Mouse (Mus musculus) gastrocnemius, postnatal 25 days (tissue): ENCODE measurements around the gene Cpsf7. TPM values are rescaled to one million over a fixed set of nuclear protein-coding genes. Genes with fewer than 3 reads are reported as not detected.
"Not testable (repeated sequence)": the region's sequence is repeated elsewhere in the genome, so short reads cannot be mapped to it uniquely, and the experiment has no call there.

Experiments used
- DNase-seq: peaks from one replicate; pipeline ENCODE4 v3.0.0; 2022
- long read RNA-seq, 2 experiments: library from polyadenylated mRNA; stranded (forward); transcript quantifications; one replicate each; pipeline ENCODE4 v2.0.0; 2021
- total RNA-seq, 2 experiments: library from RNA; stranded (reverse); gene quantifications; 1 replicate in 1 of 2; 2 replicates in 1 of 2; pipeline ENCODE4 v1.2.3; 2021

The Cpsf7 gene
- 10 to 100 TPM; 18.0 to 18.5 TPM for total RNA-seq
- long read RNA-seq, experiment 1, partial matches to known transcripts: 1 of 3 reads
- long read RNA-seq, experiment 1, other reads (novel, unspliced or antisense): 2 of 3 reads
- long read RNA-seq, experiment 2, partial matches to known transcripts: 3 of 8 reads
- long read RNA-seq, experiment 2, other reads (novel, unspliced or antisense): 2 of 8 reads

GRCm38 (mm10) chr19:10525106-10525901, at the start of gene Cpsf7:
Cpsf7 (plus strand) TSS chr19:10525266.
- DNase-seq: peak; percentile 92

- DNase-seq: no peak
These were observed 45.5 kb upstream of the Cpsf7 start for GRCm38 (mm10) chr19:10479541-10479940.

- no peak for DNase-seq
These were observed 42.4 kb upstream of the Cpsf7 start, which contains the start of gene Ppp1r32 for GRCm38 (mm10) chr19:10482703-10483102. Ppp1r32 (minus strand) TSS chr19:10482928.

- no peak for DNase-seq
These were observed 38.8 kb upstream of the Cpsf7 start for GRCm38 (mm10) chr19:10486264-10486738.

GRCm38 (mm10) chr19:10495670-10496069, 29.4 kb upstream of the Cpsf7 start:
- no peak for DNase-seq

- no peak for DNase-seq
These were observed 28.1 kb upstream of the Cpsf7 start for GRCm38 (mm10) chr19:10496976-10497375.

GRCm38 (mm10) chr19:10497512-10498160, 27.4 kb upstream of the Cpsf7 start:
- DNase-seq: no peak

- DNase-seq: no peak
These were observed 24.5 kb upstream of the Cpsf7 start for GRCm38 (mm10) chr19:10500581-10500980.

GRCm38 (mm10) chr19:10502571-10502970, 22.5 kb upstream of the Cpsf7 start:
- DNase-seq: no peak

- no peak for DNase-seq
These were observed 14.2 kb upstream of the Cpsf7 start for GRCm38 (mm10) chr19:10510759-10511330.

GRCm38 (mm10) chr19:10520355-10520754, 4.7 kb upstream of the Cpsf7 start:
- no peak for DNase-seq

- DNase-seq: no peak
These were observed 3.1 kb upstream of the Cpsf7 start for GRCm38 (mm10) chr19:10521926-10522325.

- no peak for DNase-seq
These were observed 1.5 kb upstream of the Cpsf7 start for GRCm38 (mm10) chr19:10523483-10524080.

GRCm38 (mm10) chr19:10524784-10525105, 321 bp upstream of the Cpsf7 start:
- no peak for DNase-seq

GRCm38 (mm10) chr19:10525910-10526309, 844 bp downstream of the Cpsf7 start, which contains the start of gene Sdhaf2:
Sdhaf2 (minus strand) TSS chr19:10526142.
- DNase-seq: no peak

- DNase-seq: no peak
These were observed 5.0 kb downstream of the Cpsf7 start for GRCm38 (mm10) chr19:10530082-10530481.

- no peak for DNase-seq
These were observed 14.4 kb downstream of the Cpsf7 start for GRCm38 (mm10) chr19:10539454-10539853.

- peak; percentile 80 for DNase-seq
These were observed 30.8 kb downstream of the Cpsf7 start, which contains the start of gene Tmem216 for GRCm38 (mm10) chr19:10555624-10556510. Tmem216 (minus strand) TSS chr19:10556238.

- DNase-seq: no peak
These were observed 31.9 kb downstream of the Cpsf7 start for GRCm38 (mm10) chr19:10557001-10557400.

GRCm38 (mm10) chr19:10557430-10557829, 32.4 kb downstream of the Cpsf7 start:
- DNase-seq: no peak

GRCm38 (mm10) chr19:10557837-10558375, 32.8 kb downstream of the Cpsf7 start:
- not testable (repeated sequence) for DNase-seq
